Mouse (Mus musculus) kidney, postnatal 0 days (tissue): ENCODE measurements at regions not wholly inside any gene's neighbourhood (a gene's known extent, or its start where the extent isn't known, plus 50 kb on each side); places are given as distances from the start of the nearest gene placed in this dataset.

Source experiments
- ATAC-seq: fragments of 200-750 bp; cut with Nextera tagmentation; replicated peaks from 2 replicates; pipeline ENCODE4 v1.8.0; 2017; ENCODE audit warnings: low read depth, moderate number of reproducible peaks, moderate TSS enrichment, moderate library complexity; ENCODE audit not compliant: low FRiP score
- DNase-seq: peaks from one replicate; pipeline ENCODE4 v3.0.0-alpha.2; 2016; ENCODE audit warnings: low spot score
- H3K27ac ChIP-seq: fragments of 300-500 bp; sonication (generic); 2 replicates; pipeline ENCODE4 v1.5.1; 2014; ENCODE audit warnings: mild to moderate bottlenecking
- H3K27me3 ChIP-seq: fragments of 300-500 bp; sonication (generic); 2 replicates; pipeline ENCODE4 v1.6.1; 2014; ENCODE audit warnings: low read length, mixed read lengths; ENCODE audit not compliant: insufficient read depth
- H3K36me3 ChIP-seq: fragments of 300-500 bp; sonication (generic); 2 replicates; pipeline ENCODE4 v1.6.1; 2014; ENCODE audit warnings: low read length, mixed read lengths; ENCODE audit not compliant: insufficient read depth
- H3K4me1 ChIP-seq: fragments of 300-500 bp; sonication (generic); replicated peaks from 2 replicates; pipeline ENCODE4 v1.6.1; 2014; ENCODE audit warnings: antibody characterized with exemption, low read length, mixed read lengths; ENCODE audit not compliant: insufficient read depth
- H3K4me2 ChIP-seq: fragments of 300-500 bp; sonication (generic); 2 replicates; pipeline ENCODE4 v1.6.1; 2014; ENCODE audit warnings: mild to moderate bottlenecking, low read length, moderate library complexity, mixed read lengths
- H3K4me3 ChIP-seq: fragments of 300-500 bp; sonication (generic); replicated peaks from 2 replicates; pipeline ENCODE4 v1.5.1; 2014; ENCODE audit warnings: low read depth, low read length
- H3K9ac ChIP-seq: fragments of 300-500 bp; sonication (generic); 2 replicates; pipeline ENCODE4 v1.6.1; 2014; ENCODE audit warnings: low read depth, low read length
- H3K9me3 ChIP-seq: fragments of 300-500 bp; sonication (generic); replicated peaks from 2 replicates; pipeline ENCODE4 v1.6.1; 2016; ENCODE audit warnings: low read length, inconsistent platforms, mixed read lengths
- CTCF ChIP-seq: IDR thresholded peaks from 2 replicates; pipeline ENCODE4 v1.5.1; 2016; ENCODE audit warnings: antibody characterized with exemption, low read depth, mild to moderate bottlenecking, moderate library complexity
- WGBS: fragments of 180-500 bp; shearing (Covaris S2); extraction: QIAGEN DNeasy Blood & Tissue Kit; methylation state at CpG from one replicate; pipeline ENCODE4 v1.1.7; 2014; 5-methylcytosine and 5-hydroxymethylcytosine counted together

DNA sequence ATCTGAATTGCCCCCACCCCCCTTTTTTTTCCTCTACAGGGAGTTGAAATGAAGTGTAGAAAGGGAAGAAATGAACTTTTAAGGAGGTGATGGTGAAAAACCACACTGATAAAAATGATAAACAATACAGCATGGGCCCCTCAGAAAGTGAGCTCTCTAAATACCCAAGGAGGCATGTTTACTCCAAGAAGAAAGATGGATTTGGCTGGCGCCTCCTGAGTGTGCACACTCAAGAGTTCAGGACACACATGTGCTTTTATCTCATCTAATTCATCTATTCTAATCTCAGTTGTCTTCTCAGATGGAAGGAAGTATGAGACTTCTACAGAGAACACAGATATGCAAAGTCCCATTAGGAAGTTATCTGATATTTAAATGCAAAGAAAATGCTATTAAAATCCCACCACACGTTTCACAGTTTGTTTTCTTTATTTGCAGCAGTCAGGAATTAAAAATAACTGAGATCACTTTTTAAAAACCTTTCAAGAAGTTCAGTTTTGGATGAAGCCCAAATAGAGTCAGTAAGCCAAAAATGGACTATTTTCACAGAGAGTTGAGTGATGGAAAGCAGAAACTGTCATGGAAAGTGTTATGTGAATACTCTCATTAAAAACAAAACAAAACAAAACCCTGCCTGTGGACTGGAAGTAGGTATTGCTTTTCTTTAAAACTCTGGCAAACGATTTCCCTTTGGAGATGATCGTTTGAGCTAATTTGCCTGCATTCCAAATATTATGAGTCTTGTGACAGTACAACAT lies 123.1 kb upstream of the Mdfic start:
- WGBS: 54% methylated on average over 4 of the region's 4 CpGs
- no peaks in the 10 kb centered on the region for H3K36me3 ChIP-seq
- no peak for TF ChIP-seq CTCF
- no peak for ATAC-seq
- H3K9me3 ChIP-seq: no peaks in the 10 kb centered on the region
- no peak overlapping the region for H3K4me3 ChIP-seq
- no peak overlapping the region for H3K9ac ChIP-seq
- no peaks in the 10 kb centered on the region for H3K27me3 ChIP-seq
- H3K4me1 ChIP-seq: no peaks in the 10 kb centered on the region
- no peak for DNase-seq
- no peak overlapping the region for H3K4me2 ChIP-seq
- H3K27ac ChIP-seq: no peak overlapping the region

DNA sequence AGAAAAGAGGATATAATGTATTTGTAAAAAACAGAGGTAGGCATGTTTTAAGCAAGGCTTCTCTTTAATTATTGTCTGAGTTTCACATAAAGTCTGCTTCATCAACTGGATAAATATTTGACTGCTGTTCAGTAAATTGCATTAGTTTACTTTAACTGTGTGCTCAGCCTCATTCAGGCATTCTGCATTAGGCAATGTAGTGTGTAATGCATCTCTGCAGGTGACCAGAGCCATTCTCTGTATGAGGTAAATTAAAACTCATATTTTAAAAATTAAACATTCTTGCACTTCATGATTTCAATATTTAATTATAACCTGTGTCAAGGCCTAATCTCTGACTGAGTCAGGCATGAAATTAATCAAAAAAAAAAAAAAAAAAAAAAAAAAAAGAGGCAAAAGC lies 110.3 kb upstream of the Mdfic start:
- no peak for DNase-seq
- no peak for TF ChIP-seq CTCF
- no peak for ATAC-seq
- H3K9ac ChIP-seq: no peak overlapping the region
- H3K27ac ChIP-seq: no peak overlapping the region
- no peaks in the 10 kb centered on the region for H3K36me3 ChIP-seq
- H3K4me1 ChIP-seq: no peaks in the 10 kb centered on the region
- no peaks in the 10 kb centered on the region for H3K9me3 ChIP-seq
- H3K27me3 ChIP-seq: no peaks in the 10 kb centered on the region
- H3K4me2 ChIP-seq: no peak overlapping the region
- no peak overlapping the region for H3K4me3 ChIP-seq

DNA sequence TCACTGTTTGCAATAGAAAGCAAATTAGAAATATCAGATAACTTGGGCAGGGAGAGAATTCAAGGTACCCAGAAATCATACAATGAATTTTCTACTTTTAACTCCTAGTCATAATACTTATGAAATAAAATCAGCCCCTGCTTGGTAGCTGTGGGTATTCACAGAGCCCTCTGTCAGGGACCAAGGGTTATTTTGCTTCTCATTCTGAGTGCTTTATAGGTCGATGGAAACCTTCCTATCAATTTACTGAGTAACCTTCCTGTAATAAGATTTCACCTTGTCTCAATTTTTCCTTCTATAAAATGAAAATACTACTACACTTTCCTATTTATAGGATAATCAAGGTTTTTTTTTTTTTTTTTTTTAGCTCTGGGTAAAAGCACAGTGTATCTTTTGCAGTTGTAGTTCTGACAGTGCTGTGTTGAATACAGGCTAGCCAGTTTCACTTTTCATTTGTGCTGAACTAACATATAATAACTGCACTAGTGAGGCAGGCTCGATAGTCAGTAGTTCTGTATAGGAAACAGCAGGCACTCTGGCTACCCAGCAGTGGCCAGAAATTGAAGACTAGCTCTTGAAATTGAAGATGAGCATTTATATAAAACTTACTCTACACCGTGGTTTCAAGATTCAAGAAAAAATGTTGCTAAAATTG lies 94.4 kb upstream of the Mdfic start:
- no peak overlapping the region for H3K27ac ChIP-seq
- no peaks in the 10 kb centered on the region for H3K4me1 ChIP-seq
- H3K9me3 ChIP-seq: no peaks in the 10 kb centered on the region
- TF ChIP-seq CTCF: no peak
- no peaks in the 10 kb centered on the region for H3K27me3 ChIP-seq
- DNase-seq (no peak), ATAC-seq (no peak)
- H3K9ac ChIP-seq: no peak overlapping the region
- H3K36me3 ChIP-seq: no peaks in the 10 kb centered on the region
- H3K4me3 ChIP-seq: no peak overlapping the region
- H3K4me2 ChIP-seq: no peak overlapping the region
- WGBS: 80% methylated on average over 3 of the region's 3 CpGs

DNA sequence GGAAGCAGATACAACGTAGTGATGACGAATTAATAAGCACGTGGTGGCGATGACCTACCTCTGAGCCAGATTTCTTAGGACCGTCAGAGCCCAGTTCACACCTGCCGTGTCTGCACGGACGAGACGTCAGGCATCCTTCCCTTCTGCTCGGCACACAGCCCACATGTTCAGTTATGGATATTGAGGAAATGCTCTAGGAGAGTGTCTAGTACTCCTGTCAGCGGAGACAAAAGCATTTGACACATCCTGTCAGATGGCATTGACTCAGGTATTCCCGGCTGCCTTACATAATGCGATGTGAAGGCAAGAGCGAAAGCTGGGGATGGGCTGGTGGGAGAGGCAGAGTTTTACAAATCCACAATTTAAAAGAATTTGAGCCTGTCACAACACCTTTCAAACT lies 81.9 kb upstream of the Mdfic start:
- DNase-seq: no peak
- no peak overlapping the region for H3K27ac ChIP-seq
- H3K9ac ChIP-seq: no peak overlapping the region
- no peak for ATAC-seq
- H3K36me3 ChIP-seq: no peaks in the 10 kb centered on the region
- H3K4me3 ChIP-seq: no peak overlapping the region
- H3K4me1 ChIP-seq: no peaks in the 10 kb centered on the region
- no peaks in the 10 kb centered on the region for H3K27me3 ChIP-seq
- H3K4me2 ChIP-seq: no peak overlapping the region
- no peak for TF ChIP-seq CTCF
- H3K9me3 ChIP-seq: no peaks in the 10 kb centered on the region
- WGBS: 81% methylated on average over 14 of the region's 14 CpGs

DNA sequence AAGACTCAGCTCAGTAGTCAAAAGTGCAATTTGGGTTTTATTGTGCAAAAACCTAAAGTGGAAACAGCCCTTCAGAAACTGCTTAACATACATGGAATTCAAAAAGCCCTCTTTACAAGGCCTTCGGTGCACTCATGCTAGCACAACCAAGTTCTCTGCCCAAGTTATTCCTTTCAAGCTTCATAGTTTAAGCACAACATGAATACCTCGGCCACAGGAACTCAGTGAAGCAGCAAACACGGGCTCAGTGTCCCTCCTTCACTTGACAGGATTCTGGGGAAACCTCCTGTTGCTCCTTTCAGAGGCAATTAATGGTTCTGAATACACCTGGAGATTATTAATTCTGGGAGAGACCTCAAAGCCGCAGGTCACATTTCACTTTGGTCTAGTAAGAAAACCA lies 81.1 kb upstream of the Mdfic start:
- no peak overlapping the region for H3K4me3 ChIP-seq
- H3K4me2 ChIP-seq: no peak overlapping the region
- H3K36me3 ChIP-seq: no peaks in the 10 kb centered on the region
- ATAC-seq: no peak
- no peak overlapping the region for H3K27ac ChIP-seq
- no peak overlapping the region for H3K9ac ChIP-seq
- no peaks in the 10 kb centered on the region for H3K9me3 ChIP-seq
- H3K27me3 ChIP-seq: no peaks in the 10 kb centered on the region
- no peak for DNase-seq
- TF ChIP-seq CTCF: no peak
- WGBS: 34% methylated on average over 4 of the region's 4 CpGs
- no peaks in the 10 kb centered on the region for H3K4me1 ChIP-seq

DNA sequence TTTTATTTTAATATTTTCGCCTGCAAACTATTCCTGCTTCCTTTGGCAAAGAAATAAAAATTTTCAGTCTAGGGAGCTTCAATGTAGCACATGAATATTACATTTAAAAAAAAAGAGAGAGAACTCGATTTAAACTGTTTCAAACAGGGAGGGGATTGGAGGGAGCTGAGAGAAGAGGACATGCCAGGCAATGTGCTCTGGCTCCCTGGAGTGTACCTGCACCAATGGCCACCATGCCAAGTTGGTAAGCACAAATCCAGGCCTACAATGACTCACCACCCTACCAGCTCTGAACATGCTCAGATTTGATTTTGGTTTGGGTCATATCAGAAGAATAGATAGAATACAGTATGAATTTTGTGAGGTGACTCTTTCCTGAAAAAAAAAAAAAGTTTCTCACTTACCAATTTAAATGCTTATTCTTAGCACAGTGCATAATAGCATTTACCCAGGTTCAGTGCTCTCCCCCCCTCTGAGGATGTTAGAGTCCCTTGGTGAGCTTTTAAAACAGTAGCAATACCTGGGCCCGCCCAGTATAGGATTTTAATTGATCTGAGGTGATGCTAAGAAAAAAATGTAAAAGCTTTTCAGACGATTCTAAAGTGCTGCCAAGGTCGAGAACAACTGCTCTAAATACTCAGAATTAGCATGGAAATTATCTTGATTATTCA lies 80.5 kb upstream of the Mdfic start:
- Histone ChIP-seq H3K9me3 (no peaks in the 10 kb centered on the region), H3K36me3 (no peaks in the 10 kb centered on the region), H3K9ac (no peak overlapping the region), H3K27ac (no peak overlapping the region), H3K4me1 (no peaks in the 10 kb centered on the region), H3K27me3 (no peaks in the 10 kb centered on the region), H3K4me2 (no peak overlapping the region), H3K4me3 (no peak overlapping the region)
- TF ChIP-seq CTCF: no peak
- ATAC-seq: no peak
- no peak for DNase-seq
- WGBS: 52% methylated on average over 5 of the region's 5 CpGs
